Mouse (Mus musculus) layer of hippocampus, postnatal 10 days (tissue): ENCODE data around the gene Adprh. TPM values are rescaled to one million over a fixed set of nuclear protein-coding genes. Genes with fewer than 3 reads are reported as not detected.
A peak's percentile ranks its signal among the peaks of the same experiment; 100 is the strongest.

ENCODE experiments used
- DNase-seq, 2 experiments: peaks; one replicate each; pipeline ENCODE4 v3.0.0; 2021; ENCODE audit warnings: low spot score in 2 of 2
- total RNA-seq, 2 experiments: library from RNA; stranded (reverse); gene quantifications; 2 replicates each; pipeline ENCODE4 v1.2.3; 2021

Adprh gene
- total RNA-seq, 2 experiments from 2014 or later = 60.5 to 62.9 TPM

DNA sequence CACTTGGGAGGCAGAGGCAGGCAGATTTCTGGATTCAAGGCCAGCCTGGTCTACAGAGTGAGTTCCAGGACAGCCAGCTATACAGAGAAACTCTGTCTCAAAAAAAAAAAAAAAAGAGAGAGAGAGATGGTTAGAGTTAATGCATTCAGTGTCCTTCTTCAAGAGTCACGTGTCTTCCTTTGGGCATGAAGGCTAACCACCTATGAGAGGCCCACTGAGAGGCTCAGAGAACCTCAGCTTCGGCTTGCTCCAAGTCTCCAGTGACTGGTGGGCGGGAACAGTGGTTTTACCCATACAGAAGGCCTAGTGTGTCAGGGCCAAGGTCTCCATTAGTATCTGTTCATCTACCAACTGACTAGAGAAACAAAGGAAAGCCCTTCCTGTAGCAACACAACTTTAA is 53.4 kb downstream of the Adprh start:
- DNase-seq = no peak

DNA sequence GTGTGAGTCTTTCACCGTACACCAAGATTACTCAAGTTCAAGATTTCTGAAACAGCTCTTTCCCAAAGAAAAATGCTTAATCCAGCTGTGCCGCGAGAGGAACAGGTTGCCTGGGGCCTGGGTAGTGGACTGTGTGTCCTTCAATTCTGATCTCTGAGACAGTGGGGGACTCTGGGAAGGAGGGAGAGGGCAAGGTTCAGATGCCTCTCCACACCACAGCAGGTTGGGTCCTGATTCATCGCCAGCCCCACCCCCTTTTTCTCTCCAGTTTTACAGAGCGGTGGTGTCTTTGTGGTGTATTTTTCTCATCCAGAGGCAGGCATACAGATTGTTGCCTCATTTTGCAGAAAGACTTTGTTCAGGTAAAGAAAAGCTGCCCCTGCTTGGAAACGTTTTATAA is 54.2 kb downstream of the Adprh start:
- DNase-seq = no peak

DNA sequence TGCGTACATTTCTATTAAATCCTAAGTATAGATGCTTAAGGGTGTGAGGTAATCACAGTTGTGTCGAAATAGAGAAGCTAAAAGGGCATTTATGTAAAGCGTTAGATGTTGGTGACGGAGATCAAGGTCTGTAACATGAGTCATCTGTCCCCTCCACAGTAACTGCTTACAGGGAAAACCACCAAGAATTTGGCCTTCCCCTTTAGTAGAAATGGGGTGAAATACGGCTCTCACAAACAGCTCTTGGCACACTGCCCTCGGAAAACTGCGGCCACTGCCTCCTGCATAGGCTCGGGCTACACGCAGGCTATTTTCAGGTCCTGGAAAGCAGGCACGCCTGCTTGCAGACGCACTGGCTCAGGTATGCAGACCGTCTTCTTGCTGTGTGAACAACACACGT is 56.3 kb downstream of the Adprh start:
- peak; percentile 25 to 37 for DNase-seq

DNA sequence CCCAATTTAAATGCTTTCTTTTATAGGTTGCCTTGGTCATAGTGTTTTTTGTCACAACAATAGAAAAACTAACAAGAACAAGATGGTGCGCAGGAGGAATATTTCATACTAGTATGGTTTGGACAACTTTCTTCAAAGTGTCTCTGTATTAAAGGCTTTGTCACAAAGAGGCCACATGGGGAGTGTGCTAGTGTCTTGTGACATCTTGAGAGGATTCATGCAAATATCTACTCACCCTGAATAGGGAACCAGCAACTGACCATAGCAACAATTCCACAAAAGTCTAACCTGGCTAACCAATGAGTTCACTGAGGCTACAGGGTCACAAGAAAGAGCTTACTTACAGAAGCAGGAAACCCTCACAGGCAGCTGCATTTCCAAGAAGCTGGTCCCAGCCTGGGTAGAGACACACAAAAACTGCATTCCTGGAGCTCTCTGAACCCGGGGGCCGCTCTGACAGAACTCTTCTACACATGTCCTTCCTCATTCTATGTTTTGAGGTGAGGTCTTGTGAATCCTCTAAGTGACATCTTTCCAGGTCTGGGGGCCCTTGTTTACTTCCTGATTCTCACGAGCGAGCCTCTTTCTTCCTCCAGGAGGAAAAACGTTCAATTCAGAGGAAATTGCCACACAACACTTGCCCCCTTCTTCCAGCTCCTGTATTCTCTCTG is 57.3 kb downstream of the Adprh start:
- DNase-seq = no peak

DNA sequence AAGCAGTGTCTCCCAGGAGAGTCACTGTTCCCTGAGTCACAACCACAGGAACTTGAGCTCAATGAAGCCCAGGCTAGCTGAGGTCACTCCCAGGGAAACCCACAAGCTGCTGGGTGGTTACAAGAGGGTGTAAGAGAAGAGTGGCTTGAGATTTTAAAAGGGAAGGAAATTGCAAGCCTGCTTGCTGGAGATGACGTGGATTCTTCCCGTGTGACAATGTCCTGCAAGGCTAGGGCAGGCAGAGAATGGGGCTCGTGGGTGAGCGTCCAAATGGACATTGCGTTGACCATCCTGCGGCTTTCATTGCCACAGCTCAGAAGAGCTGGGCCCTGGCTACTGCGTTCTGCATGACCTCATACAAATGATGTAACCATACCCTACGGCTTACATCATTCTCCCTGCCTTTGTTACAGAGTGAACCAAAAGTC is 58.3 kb downstream of the Adprh start:
- DNase-seq = no peak

Other genes starting within 250 kb of the Adprh start
- gene Nr1i2, start 157.9 kb downstream of the Adprh start, total RNA-seq = not detected
- gene Maats1, start 110.6 kb downstream of the Adprh start, total RNA-seq = 1 to 10 TPM; 1.7 to 1.8 TPM
- gene Cox17, start 105.7 kb downstream of the Adprh start, total RNA-seq = 10 to 100 TPM; 66.5 to 94.2 TPM
- not detected for gene Gm21987, start 105.7 kb downstream of the Adprh start, total RNA-seq
- gene Popdc2, start 90.5 kb downstream of the Adprh start, total RNA-seq = under 1 TPM; 0.23 to 0.42 TPM
- gene Pla1a, start 19.6 kb downstream of the Adprh start, total RNA-seq = under 1 TPM; 0.62 to 0.98 TPM
- gene Cd80, start 2.9 kb upstream of the Adprh start, total RNA-seq = under 1 TPM; 0.18 to 0.42 TPM
- 10 to 100 TPM; 30.5 to 32.9 TPM for gene Timmdc1, start 70.0 kb upstream of the Adprh start, total RNA-seq
- 10 to 100 TPM; 39.4 to 44.2 TPM for gene Poglut1, start 97.6 kb upstream of the Adprh start, total RNA-seq
- gene Tmem39a, start 106.0 kb upstream of the Adprh start, total RNA-seq = 10 to 100 TPM; 24.3 to 25.3 TPM